Mouse (Mus musculus) embryonic facial prominence, embryonic 10.5 days (tissue): ENCODE results near the gene Ndrg2. TPM values are rescaled to one million over a fixed set of nuclear protein-coding genes. Genes with fewer than 3 reads are reported as not detected.

Source experiments
- DNase-seq: peaks from one replicate; pipeline ENCODE4 v3.0.0-alpha.2; 2017; ENCODE audit warnings: low spot score
- H3K27ac ChIP-seq: fragments of 300-500 bp; sonication (generic); replicated peaks from 2 replicates; pipeline ENCODE4 v1.5.1; 2016; ENCODE audit warnings: mild to moderate bottlenecking
- H3K27me3 ChIP-seq: fragments of 300-500 bp; sonication (generic); replicated peaks from 2 replicates; pipeline ENCODE4 v1.6.1; 2016; ENCODE audit warnings: low read depth, mild to moderate bottlenecking; ENCODE audit not compliant: poor library complexity, severe bottlenecking
- H3K36me3 ChIP-seq: fragments of 300-500 bp; sonication (generic); replicated peaks from 2 replicates; pipeline ENCODE4 v1.6.1; 2016; ENCODE audit warnings: mild to moderate bottlenecking, moderate library complexity
- H3K4me1 ChIP-seq: fragments of 300-500 bp; sonication (generic); 2 replicates; pipeline ENCODE4 v1.6.1; 2016
- H3K4me3 ChIP-seq: fragments of 300-500 bp; sonication (generic); 2 replicates; pipeline ENCODE4 v1.5.1; 2016; ENCODE audit warnings: mild to moderate bottlenecking, moderate library complexity
- H3K9me3 ChIP-seq: fragments of 300-500 bp; sonication (generic); 2 replicates; pipeline ENCODE4 v1.6.1; 2016; ENCODE audit warnings: mild to moderate bottlenecking
- WGBS: fragments of 180-500 bp; shearing (Covaris S2); methylation state at CpG from one replicate; pipeline ENCODE4 v1.1.7; 2016; 5-methylcytosine and 5-hydroxymethylcytosine counted together
- polyA plus RNA-seq: library from polyadenylated mRNA; unstranded; fragments of >200 nt; fragmentation: Nextera tagmentation; extraction: Ambion mirVana; gene quantifications from 2 replicates; pipeline ENCODE4 v1.2.1, GENCODE M21; 2016

The Ndrg2 gene
- polyA plus RNA-seq, result 15.4 and 16.6 TPM in 2 replicates

DNA sequence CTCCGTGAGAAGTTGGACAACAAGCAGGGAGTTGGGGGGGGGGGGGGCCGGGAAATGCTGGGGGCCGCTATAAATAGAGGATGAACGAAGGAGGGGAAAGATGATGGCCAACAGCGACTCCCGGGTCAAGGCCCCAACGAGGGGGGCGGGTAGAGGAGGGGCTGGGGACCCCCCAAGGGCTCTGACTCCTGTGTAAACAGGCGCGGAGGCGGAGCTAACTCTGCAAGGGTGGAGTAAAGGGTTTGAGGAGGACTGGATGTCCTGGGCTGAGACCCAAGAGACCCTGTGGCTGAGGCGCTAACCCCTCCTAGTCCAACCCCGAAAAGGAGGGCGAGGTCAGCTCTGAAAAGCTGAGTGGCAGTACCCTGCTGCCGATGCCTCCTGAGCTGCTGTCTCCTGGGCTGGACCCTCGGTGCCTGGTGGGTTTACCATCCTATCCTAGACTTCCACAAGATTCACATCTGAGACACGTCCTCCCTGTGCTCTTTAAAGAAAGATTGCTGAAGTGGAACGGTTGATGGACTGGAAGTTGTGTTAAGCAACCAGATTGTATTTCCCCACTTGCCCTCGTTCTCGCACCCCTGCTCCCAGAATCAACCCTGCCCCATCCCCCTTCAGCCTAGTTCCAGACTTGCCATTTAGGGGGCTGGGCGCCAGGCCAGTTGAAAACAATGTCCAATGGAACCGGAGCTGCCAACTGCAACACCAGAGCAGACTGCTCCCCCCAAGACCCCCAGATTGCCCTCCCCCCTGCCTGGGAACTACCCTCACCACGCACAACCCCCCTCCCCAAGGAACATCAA is at the start of gene Ndrg2:
Ndrg2 (minus strand) TSS at position 199 of the 803 bp plus-strand sequence.
- Histone ChIP-seq H3K27me3 (peaks cover 47% of the 10 kb centered on the region), H3K36me3 (no peaks in the 10 kb centered on the region), H3K9me3 (no peaks in the 10 kb centered on the region), H3K4me1 (peaks cover 30% of the 10 kb centered on the region), H3K27ac (peak within 1 kb of the TSS; percentile 74), H3K4me3 (peak within 1 kb of the TSS; percentile 76)
- DNase-seq, result peak; percentile 54
- 2% methylated on average over 23 of the region's 23 CpGs for WGBS

GRCm38 (mm10) chr14:51960316-51960715 is 46.4 kb upstream of the Ndrg2 start:
- Histone ChIP-seq H3K36me3 (no peaks in the 10 kb centered on the region), H3K27ac (no peak overlapping the region), H3K4me1 (no peaks in the 10 kb centered on the region), H3K4me3 (no peak overlapping the region), H3K27me3 (no peaks in the 10 kb centered on the region), H3K9me3 (no peaks in the 10 kb centered on the region)
- no peak for DNase-seq
- 84% methylated on average over 2 of the region's 2 CpGs for WGBS

GRCm38 (mm10) chr14:51943336-51943735 is 29.4 kb upstream of the Ndrg2 start:
- WGBS, result 82% methylated on average over 6 of the region's 6 CpGs
- Histone ChIP-seq H3K27ac (no peak overlapping the region), H3K4me3 (no peak overlapping the region), H3K4me1 (peaks cover 19% of the 10 kb centered on the region), H3K36me3 (no peaks in the 10 kb centered on the region), H3K9me3 (no peaks in the 10 kb centered on the region; the same call in 1 of the 2 replicates), H3K27me3 (no peaks in the 10 kb centered on the region)
- no peak for DNase-seq

DNA sequence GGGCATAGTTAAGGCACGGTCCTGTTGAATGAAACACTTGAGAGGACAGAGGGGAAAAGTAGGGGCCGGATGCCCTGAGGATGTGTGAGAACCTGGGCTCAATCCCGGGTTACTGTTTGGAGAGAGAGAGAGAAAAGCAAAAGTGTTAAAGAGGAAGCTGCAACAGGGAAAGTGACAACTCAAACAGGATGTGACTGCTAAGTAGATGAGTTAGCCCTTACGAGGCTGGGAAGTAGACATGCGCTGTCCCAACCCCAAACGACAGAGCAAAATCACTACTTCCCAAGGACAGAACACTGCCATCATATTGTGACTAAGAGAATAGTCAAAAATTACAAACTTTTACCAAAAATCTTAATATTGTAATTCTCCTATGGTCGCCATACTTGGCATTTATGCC is 28.3 kb upstream of the Ndrg2 start:
- H3K9me3 ChIP-seq, result no peaks in the 10 kb centered on the region; the same call in 1 of the 2 replicates

GRCm38 (mm10) chr14:51941577-51941976 is 27.6 kb upstream of the Ndrg2 start:
- Histone ChIP-seq H3K4me3 (0 out of 2 replicates have a peak overlapping the region, but pooled peaks have one; percentile 23), H3K27ac (peak overlapping the region; percentile 71), H3K27me3 (no peaks in the 10 kb centered on the region), H3K4me1 (peaks cover 19% of the 10 kb centered on the region), H3K9me3 (no peaks in the 10 kb centered on the region; the same call in 1 of the 2 replicates), H3K36me3 (no peaks in the 10 kb centered on the region)
- 53% methylated on average over 9 of the region's 9 CpGs for WGBS
- DNase-seq, result no peak

More for the DNA sequence above, 28.3 kb upstream of the Ndrg2 start:
- Histone ChIP-seq H3K27me3 (no peaks in the 10 kb centered on the region), H3K36me3 (no peaks in the 10 kb centered on the region), H3K4me3 (no peak overlapping the region), H3K27ac (no peak overlapping the region), H3K4me1 (peaks cover 19% of the 10 kb centered on the region)
- no peak for DNase-seq
- 49% methylated on average over 7 of the region's 7 CpGs for WGBS

GRCm38 (mm10) chr14:51940944-51941560 is 27.1 kb upstream of the Ndrg2 start:
- DNase-seq, result peak; percentile 61
- 0 out of 2 replicates have a peak overlapping the region, but pooled peaks have one; percentile 23 for H3K4me3 ChIP-seq
- no peaks in the 10 kb centered on the region for H3K36me3 ChIP-seq
- H3K9me3 ChIP-seq, result no peaks in the 10 kb centered on the region; the same call in 1 of the 2 replicates
- 25% methylated on average over 8 of the region's 8 CpGs for WGBS
- H3K27me3 ChIP-seq, result no peaks in the 10 kb centered on the region
- peaks cover 19% of the 10 kb centered on the region for H3K4me1 ChIP-seq
- peak overlapping the region; percentile 71 for H3K27ac ChIP-seq

- WGBS, result 84% methylated on average over 9 of the region's 9 CpGs
- no peaks in the 10 kb centered on the region for H3K36me3 ChIP-seq
- H3K9me3 ChIP-seq, result no peaks in the 10 kb centered on the region; the same call in 1 of the 2 replicates
- no peaks in the 10 kb centered on the region for H3K27me3 ChIP-seq
- H3K27ac ChIP-seq, result no peak overlapping the region
- no peak overlapping the region for H3K4me3 ChIP-seq
- DNase-seq, result no peak
- H3K4me1 ChIP-seq, result peaks cover 19% of the 10 kb centered on the region
These were observed 25.0 kb upstream of the Ndrg2 start for GRCm38 (mm10) chr14:51939005-51939404.

DNA sequence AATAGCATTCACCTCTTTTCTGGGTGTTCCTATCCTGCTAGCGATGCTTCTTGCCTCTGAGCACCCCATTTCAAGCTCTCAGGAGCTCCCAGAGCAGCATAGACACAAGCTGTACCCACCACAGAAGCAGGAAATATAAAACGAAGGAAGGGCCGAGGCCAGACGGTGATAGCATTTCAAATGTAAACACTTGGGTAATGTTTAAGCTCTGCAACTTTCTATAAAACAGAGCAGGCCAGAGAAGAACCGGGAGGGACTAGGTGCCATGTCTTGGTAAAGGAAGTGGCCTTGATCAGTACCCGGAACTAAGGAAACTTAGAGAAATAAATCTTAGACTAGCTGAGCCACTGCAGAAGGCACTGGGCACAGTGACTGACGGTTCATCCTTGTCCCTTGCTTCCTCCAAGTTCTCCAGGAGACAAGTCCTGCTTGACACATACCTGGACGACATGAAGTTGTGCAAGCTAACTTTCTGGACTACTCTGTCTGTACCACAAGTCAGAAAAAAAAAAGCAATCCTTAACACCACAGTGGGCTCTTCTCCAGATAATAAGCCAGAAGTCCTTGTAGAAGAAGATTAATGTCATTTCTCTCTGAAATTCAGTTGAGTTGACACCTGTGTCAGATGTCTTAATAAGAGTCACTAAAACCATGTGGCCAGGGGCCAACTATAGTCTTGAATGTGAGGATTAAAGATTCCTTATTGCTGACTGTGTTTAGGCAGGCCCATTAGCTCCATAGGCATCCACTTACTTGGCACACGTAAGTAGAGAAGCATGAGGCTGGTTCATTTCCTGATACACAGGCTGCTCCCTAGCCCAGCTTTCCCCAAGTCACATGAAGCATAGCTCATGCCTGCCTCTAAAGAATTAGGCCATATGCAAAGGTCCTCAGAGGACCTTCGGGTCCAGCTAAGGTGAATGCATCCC is 18.4 kb upstream of the Ndrg2 start:
- DNase-seq, result no peak
- no peaks in the 10 kb centered on the region for H3K9me3 ChIP-seq
- H3K36me3 ChIP-seq, result no peaks in the 10 kb centered on the region
- H3K4me1 ChIP-seq, result peaks cover 9% of the 10 kb centered on the region; the same call in 1 of the 2 replicates
- no peak overlapping the region for H3K4me3 ChIP-seq
- no peaks in the 10 kb centered on the region for H3K27me3 ChIP-seq
- whole genome bisulfite sequencing, result 80% methylated on average over 10 of the region's 10 CpGs
- no peak overlapping the region for H3K27ac ChIP-seq

- Histone ChIP-seq H3K27me3 (no peaks in the 10 kb centered on the region), H3K9me3 (no peaks in the 10 kb centered on the region), H3K4me3 (no peak overlapping the region), H3K4me1 (peaks cover 9% of the 10 kb centered on the region; the same call in 1 of the 2 replicates), H3K27ac (no peak overlapping the region), H3K36me3 (no peaks in the 10 kb centered on the region)
- 40% methylated on average over 5 of the region's 5 CpGs for WGBS
- peak; percentile 60 for DNase-seq
These were observed 16.9 kb upstream of the Ndrg2 start for GRCm38 (mm10) chr14:51930824-51931223.

GRCm38 (mm10) chr14:51929968-51930367 is 16.0 kb upstream of the Ndrg2 start:
- H3K4me3 ChIP-seq, result no peak overlapping the region
- H3K36me3 ChIP-seq, result no peaks in the 10 kb centered on the region
- H3K27ac ChIP-seq, result no peak overlapping the region
- no peaks in the 10 kb centered on the region for H3K9me3 ChIP-seq
- H3K27me3 ChIP-seq, result no peaks in the 10 kb centered on the region
- no peak for DNase-seq
- H3K4me1 ChIP-seq, result peaks cover 9% of the 10 kb centered on the region; the same call in 1 of the 2 replicates
- WGBS, result 63% methylated on average over 9 of the region's 9 CpGs

GRCm38 (mm10) chr14:51929309-51929943 is 15.5 kb upstream of the Ndrg2 start:
- H3K27ac ChIP-seq, result no peak overlapping the region
- 82% methylated on average over 8 of the region's 8 CpGs for WGBS
- no peaks in the 10 kb centered on the region for H3K36me3 ChIP-seq
- no peaks in the 10 kb centered on the region for H3K27me3 ChIP-seq
- H3K9me3 ChIP-seq, result no peaks in the 10 kb centered on the region
- H3K4me1 ChIP-seq, result peaks cover 9% of the 10 kb centered on the region; the same call in 1 of the 2 replicates
- no peak overlapping the region for H3K4me3 ChIP-seq
- no peak for DNase-seq
